Mouse (Mus musculus) hindbrain, embryonic 10.5 days (tissue): ENCODE results near the gene Olfr1148. TPM values are rescaled to one million over a fixed set of nuclear protein-coding genes. Genes with fewer than 3 reads are reported as not detected.

Source experiments
- DNase-seq: peaks from one replicate; pipeline ENCODE4 v3.0.0-alpha.2; 2017; ENCODE audit warnings: low spot score
- H3K27ac ChIP-seq: fragments of 300-500 bp; sonication (generic); 2 replicates; pipeline ENCODE4 v1.5.1; 2016; ENCODE audit warnings: mild to moderate bottlenecking, moderate library complexity
- H3K27me3 ChIP-seq: fragments of 300-500 bp; sonication (generic); 2 replicates; pipeline ENCODE4 v1.6.1; 2016; ENCODE audit warnings: mild to moderate bottlenecking; ENCODE audit not compliant: poor library complexity, insufficient read depth, severe bottlenecking
- H3K36me3 ChIP-seq: fragments of 300-500 bp; sonication (generic); 2 replicates; pipeline ENCODE4 v1.6.1; 2016; ENCODE audit warnings: mild to moderate bottlenecking, moderate library complexity
- H3K4me1 ChIP-seq: fragments of 300-500 bp; sonication (generic); replicated peaks from 2 replicates; pipeline ENCODE4 v1.6.1; 2016; ENCODE audit warnings: mild to moderate bottlenecking
- H3K4me3 ChIP-seq: fragments of 300-500 bp; sonication (generic); 2 replicates; pipeline ENCODE4 v1.5.1; 2016; ENCODE audit warnings: mild to moderate bottlenecking, moderate library complexity
- H3K9me3 ChIP-seq: fragments of 300-500 bp; sonication (generic); 2 replicates; pipeline ENCODE4 v1.6.1; 2016; ENCODE audit warnings: mild to moderate bottlenecking, moderate library complexity
- WGBS: fragments of 180-500 bp; shearing (Covaris S2); methylation state at CpG from one replicate; pipeline ENCODE4 v1.1.7; 2016; 5-methylcytosine and 5-hydroxymethylcytosine counted together
- polyA plus RNA-seq: library from polyadenylated mRNA; unstranded; fragments of >200 nt; fragmentation: Nextera tagmentation; extraction: Ambion mirVana; gene quantifications from 2 replicates; pipeline ENCODE4 v1.2.1, GENCODE M21; 2016

Gene Olfr1148
- polyA plus RNA-seq = not detected in 2 replicates

GRCm38 (mm10) chr2:87830233-87830632, at the start of gene Olfr1148:
TSS of gene Olfr1148 (plus strand) at chr2:87830533.
- no peak within 1 kb of the TSS for H3K27ac ChIP-seq
- H3K9me3 ChIP-seq = no peaks in the 10 kb centered on the region
- H3K36me3 ChIP-seq = no peaks in the 10 kb centered on the region
- no peak within 1 kb of the TSS for H3K4me3 ChIP-seq
- no peak for DNase-seq
- H3K27me3 ChIP-seq = no peaks in the 10 kb centered on the region
- no peaks in the 10 kb centered on the region for H3K4me1 ChIP-seq
- 93% methylated on average over 1 of the region's 1 CpGs for WGBS

- Histone ChIP-seq H3K4me3 (no peak within 1 kb of the TSS), H3K27ac (no peak within 1 kb of the TSS), H3K36me3 (no peaks in the 10 kb centered on the region), H3K27me3 (no peaks in the 10 kb centered on the region), H3K4me1 (no peaks in the 10 kb centered on the region), H3K9me3 (no peaks in the 10 kb centered on the region)
- DNase-seq = no peak
Observed at GRCm38 (mm10) chr2:87800292-87800691, 30.0 kb upstream of the Olfr1148 start, which contains the start of gene Olfr1143. TSS of gene Olfr1143 (plus strand) at chr2:87800592.

- Histone ChIP-seq H3K27me3 (no peaks in the 10 kb centered on the region), H3K4me1 (no peaks in the 10 kb centered on the region), H3K4me3 (no peak within 1 kb of the TSS), H3K9me3 (no peaks in the 10 kb centered on the region), H3K36me3 (no peaks in the 10 kb centered on the region), H3K27ac (no peak within 1 kb of the TSS)
- WGBS = 81% methylated on average over 1 of the region's 1 CpGs
- no peak for DNase-seq
Observed at GRCm38 (mm10) chr2:87809522-87809921, 20.8 kb upstream of the Olfr1148 start, which contains the start of gene Olfr1145. TSS of gene Olfr1145 (plus strand) at chr2:87809822.

- Histone ChIP-seq H3K4me1 (no peaks in the 10 kb centered on the region), H3K9me3 (no peaks in the 10 kb centered on the region), H3K27me3 (no peaks in the 10 kb centered on the region), H3K36me3 (no peaks in the 10 kb centered on the region), H3K27ac (no peak within 1 kb of the TSS), H3K4me3 (no peak within 1 kb of the TSS)
- WGBS = 86% methylated on average over 1 of the region's 1 CpGs
- no peak for DNase-seq
Observed at GRCm38 (mm10) chr2:87843693-87844092, 13.4 kb downstream of the Olfr1148 start, which contains the start of gene Olfr1150-ps1. TSS of gene Olfr1150-ps1 (plus strand) at chr2:87843993.

- no peak within 1 kb of the TSS for H3K27ac ChIP-seq
- H3K4me1 ChIP-seq = no peaks in the 10 kb centered on the region
- no peak for DNase-seq
- 91% methylated on average over 1 of the region's 1 CpGs for WGBS
- H3K4me3 ChIP-seq = no peak within 1 kb of the TSS
- no peaks in the 10 kb centered on the region for H3K27me3 ChIP-seq
- H3K9me3 ChIP-seq = no peaks in the 10 kb centered on the region
- no peaks in the 10 kb centered on the region for H3K36me3 ChIP-seq
Observed at GRCm38 (mm10) chr2:87855562-87855961, 25.2 kb downstream of the Olfr1148 start, which contains the start of gene Olfr1151. TSS of gene Olfr1151 (plus strand) at chr2:87855862.

- no peaks in the 10 kb centered on the region for H3K9me3 ChIP-seq
- no peak for DNase-seq
- no peak within 1 kb of the TSS for H3K27ac ChIP-seq
- H3K27me3 ChIP-seq = no peaks in the 10 kb centered on the region
- H3K36me3 ChIP-seq = no peaks in the 10 kb centered on the region
- no peaks in the 10 kb centered on the region for H3K4me1 ChIP-seq
- no peak within 1 kb of the TSS for H3K4me3 ChIP-seq
Observed at GRCm38 (mm10) chr2:87866192-87866591, 35.9 kb downstream of the Olfr1148 start, which contains the start of gene Olfr1152. TSS of gene Olfr1152 (plus strand) at chr2:87866492.

Other genes with a start within 250 kb of the Olfr1148 start
- gene Olfr1130, start 224.3 kb upstream of the Olfr1148 start, polyA plus RNA-seq = not detected in 2 replicates
- not detected in 2 replicates for gene Olfr1131, start 203.4 kb upstream of the Olfr1148 start, polyA plus RNA-seq
- gene Olfr1132, start 193.0 kb upstream of the Olfr1148 start, polyA plus RNA-seq = not detected in 2 replicates
- not detected in 2 replicates for gene Olfr1133, start 183.2 kb upstream of the Olfr1148 start, polyA plus RNA-seq
- not detected in 2 replicates for gene Olfr1134, start 172.1 kb upstream of the Olfr1148 start, polyA plus RNA-seq
- gene Olfr1135, start 156.9 kb upstream of the Olfr1148 start, polyA plus RNA-seq = not detected in 2 replicates
- gene Olfr1136, start 136.6 kb upstream of the Olfr1148 start, polyA plus RNA-seq = not detected in 2 replicates
- gene Olfr1137, start 117.4 kb upstream of the Olfr1148 start, polyA plus RNA-seq = not detected in 2 replicates
- gene Olfr1138, start 90.6 kb upstream of the Olfr1148 start, polyA plus RNA-seq = not detected in 2 replicates
- not detected in 2 replicates for gene Olfr1140, start 86.8 kb upstream of the Olfr1148 start, polyA plus RNA-seq
- gene Olfr1141, start 76.5 kb upstream of the Olfr1148 start, polyA plus RNA-seq = not detected in 2 replicates
- gene Olfr152, start 51.0 kb upstream of the Olfr1148 start, polyA plus RNA-seq = not detected in 2 replicates
- gene Olfr1143, start 29.9 kb upstream of the Olfr1148 start, polyA plus RNA-seq = not detected in 2 replicates
- not detected in 2 replicates for gene Olfr1145, start 20.7 kb upstream of the Olfr1148 start, polyA plus RNA-seq
- not detected in 2 replicates for gene Olfr1150-ps1, start 13.5 kb downstream of the Olfr1148 start, polyA plus RNA-seq
- gene Olfr1151, start 25.3 kb downstream of the Olfr1148 start, polyA plus RNA-seq = not detected in 2 replicates
- gene Olfr1152, start 36.0 kb downstream of the Olfr1148 start, polyA plus RNA-seq = not detected in 2 replicates
- not detected in 2 replicates for gene Olfr1153, start 64.4 kb downstream of the Olfr1148 start, polyA plus RNA-seq
- gene Olfr1154, start 74.6 kb downstream of the Olfr1148 start, polyA plus RNA-seq = not detected in 2 replicates
- gene Olfr1155, start 114.6 kb downstream of the Olfr1148 start, polyA plus RNA-seq = not detected in 2 replicates
- not detected in 2 replicates for gene Olfr1156, start 122.6 kb downstream of the Olfr1148 start, polyA plus RNA-seq
- gene Olfr1157, start 137.8 kb downstream of the Olfr1148 start, polyA plus RNA-seq = not detected in 2 replicates
- gene Olfr74, start 144.1 kb downstream of the Olfr1148 start, polyA plus RNA-seq = not detected in 2 replicates
- gene Olfr1158, start 159.6 kb downstream of the Olfr1148 start, polyA plus RNA-seq = not detected in 2 replicates
- not detected in 2 replicates for gene Olfr1160, start 177.7 kb downstream of the Olfr1148 start, polyA plus RNA-seq
- gene Olfr1161, start 192.2 kb downstream of the Olfr1148 start, polyA plus RNA-seq = not detected in 2 replicates
- gene Olfr73, start 207.2 kb downstream of the Olfr1148 start, polyA plus RNA-seq = not detected in 2 replicates
- gene Olfr1162, start 220.6 kb downstream of the Olfr1148 start, polyA plus RNA-seq = not detected in 2 replicates
- not detected in 2 replicates for gene Olfr1163, start 241.3 kb downstream of the Olfr1148 start, polyA plus RNA-seq